Mouse (Mus musculus): ENCODE measurements at regions not wholly inside any gene's neighbourhood (a gene's known extent, or its start where the extent isn't known, plus 50 kb on each side); places are given as distances from the start of the nearest gene placed in this dataset.

- no peak overlapping the region for H3K4me3 ChIP-seq (ENCODE audit: control insufficient read depth in 1 of 2, insufficient read depth in 1 of 2, low read depth in 2 of 2, low read length in 2 of 2)
- H3K9ac ChIP-seq (ENCODE audit: control insufficient read depth, low read depth, low read length, poor library complexity, severe bottlenecking), result no peak overlapping the region
- H3K79me2 ChIP-seq (ENCODE audit: control insufficient read depth, insufficient read depth, low read length, poor library complexity), result no peaks in the 10 kb centered on the region
- H3K27ac ChIP-seq (ENCODE audit: control insufficient read depth, low read depth, low read length), result no peak overlapping the region
- no peaks in the 10 kb centered on the region for H3K4me1 ChIP-seq (ENCODE audit: control insufficient read depth in 1 of 2, insufficient read depth in 2 of 2, low read length in 2 of 2)
- no peaks in the 10 kb centered on the region for H3K9me3 ChIP-seq (replicated peaks; ENCODE audit: insufficient read depth, low read length)
- H3K27me3 ChIP-seq (ENCODE audit: control insufficient read depth in 1 of 2, insufficient read depth in 2 of 2, low read length in 2 of 2), result no peaks in the 10 kb centered on the region
- TF ChIP-seq MAFK (IDR thresholded peaks at IDR 0.05; ENCODE audit: borderline replicate concordance, low read depth, low read length), result no peak
- H3K36me3 ChIP-seq (ENCODE audit: control insufficient read depth in 1 of 2, insufficient read depth in 2 of 2, low read length in 2 of 2), result no peaks in the 10 kb centered on the region
- DNase-seq (ENCODE audit: low read depth, low spot score), result no peak
These were observed 149.0 kb upstream of the Mgmt start for GRCm38 (mm10) chr7:136745412-136745811.

DNA sequence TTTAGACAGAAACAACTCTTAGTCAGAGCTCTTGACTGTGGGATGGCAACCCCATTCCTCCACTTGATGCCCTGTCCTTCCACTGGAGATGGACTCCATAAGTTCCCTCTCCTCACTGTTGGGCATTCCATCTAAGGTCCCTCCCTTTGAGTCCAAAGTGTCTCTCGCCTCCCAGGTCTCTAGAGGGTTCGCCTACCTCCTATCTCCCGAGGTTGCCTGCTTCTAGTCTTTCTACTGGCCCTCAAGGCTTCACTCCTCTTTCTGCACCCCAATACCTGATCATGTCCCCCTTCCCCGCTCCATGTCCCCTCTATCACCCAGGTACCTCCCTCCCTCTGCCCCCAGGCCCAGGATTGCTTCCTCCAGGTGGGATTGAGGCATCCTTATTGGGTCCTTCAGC is 142.9 kb upstream of the Mgmt start:
- Histone ChIP-seq H3K9me3 (replicated peaks; ENCODE audit: insufficient read depth, low read length) (no peaks in the 10 kb centered on the region), H3K9ac (ENCODE audit: control insufficient read depth, low read depth, low read length, poor library complexity, severe bottlenecking) (no peak overlapping the region), H3K4me3 (ENCODE audit: control insufficient read depth in 1 of 2, insufficient read depth in 1 of 2, low read depth in 2 of 2, low read length in 2 of 2) (no peak overlapping the region), H3K79me2 (ENCODE audit: control insufficient read depth, insufficient read depth, low read length, poor library complexity) (no peaks in the 10 kb centered on the region), H3K4me1 (ENCODE audit: control insufficient read depth in 1 of 2, insufficient read depth in 2 of 2, low read length in 2 of 2) (no peaks in the 10 kb centered on the region), H3K36me3 (ENCODE audit: control insufficient read depth in 1 of 2, insufficient read depth in 2 of 2, low read length in 2 of 2) (no peaks in the 10 kb centered on the region), H3K27ac (ENCODE audit: control insufficient read depth, low read depth, low read length) (no peak overlapping the region), H3K27me3 (ENCODE audit: control insufficient read depth in 1 of 2, insufficient read depth in 2 of 2, low read length in 2 of 2) (no peaks in the 10 kb centered on the region)
- TF ChIP-seq JUND (IDR thresholded peaks at IDR 0.05; ENCODE audit: low read depth, low read length), result no peak
- no peak for TF ChIP-seq NELFE (IDR thresholded peaks at IDR 0.05; ENCODE audit: low read depth, low read length)
- no peak for TF ChIP-seq KAT2A (conservative IDR thresholded peaks at IDR 0.05; ENCODE audit: low read depth, low read length)
- no peak for TF ChIP-seq MEF2A (IDR thresholded peaks at IDR 0.05; ENCODE audit: extremely low read depth, insufficient replicate concordance, low read depth, low read length, poor library complexity, severe bottlenecking)
- TF ChIP-seq MAFK (IDR thresholded peaks at IDR 0.05; ENCODE audit: borderline replicate concordance, low read depth, low read length), result no peak
- no peak for TF ChIP-seq UBTF (IDR thresholded peaks at IDR 0.05; ENCODE audit: borderline replicate concordance, insufficient read depth, low read depth, low read length)
- no peak for TF ChIP-seq ZKSCAN1 (IDR thresholded peaks at IDR 0.05; ENCODE audit: low read depth, low read length)
- TF ChIP-seq ELF1 (IDR thresholded peaks at IDR 0.05; ENCODE audit: low read depth, low read length), result no peak
- TF ChIP-seq BHLHE40 (IDR thresholded peaks at IDR 0.05; ENCODE audit: borderline replicate concordance, low read depth, low read length), result no peak
- no peak for TF ChIP-seq SMC3 (IDR thresholded peaks at IDR 0.05; ENCODE audit: low read depth, low read length)
- DNase-seq (ENCODE audit: low read depth, low spot score), result no peak

- Histone ChIP-seq H3K4me3 (ENCODE audit: control insufficient read depth in 1 of 2, insufficient read depth in 1 of 2, low read depth in 2 of 2, low read length in 2 of 2) (no peak overlapping the region), H3K79me2 (ENCODE audit: control insufficient read depth, insufficient read depth, low read length, poor library complexity) (no peaks in the 10 kb centered on the region), H3K9ac (ENCODE audit: control insufficient read depth, low read depth, low read length, poor library complexity, severe bottlenecking) (no peak overlapping the region), H3K36me3 (ENCODE audit: control insufficient read depth in 1 of 2, insufficient read depth in 2 of 2, low read length in 2 of 2) (no peaks in the 10 kb centered on the region), H3K9me3 (replicated peaks; ENCODE audit: insufficient read depth, low read length) (no peaks in the 10 kb centered on the region), H3K27ac (ENCODE audit: control insufficient read depth, low read depth, low read length) (no peak overlapping the region), H3K27me3 (ENCODE audit: control insufficient read depth in 1 of 2, insufficient read depth in 2 of 2, low read length in 2 of 2) (no peaks in the 10 kb centered on the region), H3K4me1 (ENCODE audit: control insufficient read depth in 1 of 2, insufficient read depth in 2 of 2, low read length in 2 of 2) (no peaks in the 10 kb centered on the region)
- no peak for TF ChIP-seq JUND (IDR thresholded peaks at IDR 0.05; ENCODE audit: low read depth, low read length)
- TF ChIP-seq RAD21 (IDR thresholded peaks at IDR 0.05; ENCODE audit: low read depth, low read length), result no peak
- no peak for DNase-seq (ENCODE audit: low read depth, low spot score)
These were observed 139.6 kb upstream of the Mgmt start for GRCm38 (mm10) chr7:136754821-136755220.

Measured in MEL (cell line).